Mouse (Mus musculus): ENCODE results near the gene Armc7. TPM values are rescaled to one million over a fixed set of nuclear protein-coding genes. Genes with fewer than 3 reads are reported as not detected.
"Not testable (repeated sequence)": the region's sequence is repeated elsewhere in the genome, so short reads cannot be mapped to it uniquely, and the experiment has no call there.

Armc7 gene
- polyA plus RNA-seq, 1 experiment from 2014 or later: 11.6 TPM

DNA sequence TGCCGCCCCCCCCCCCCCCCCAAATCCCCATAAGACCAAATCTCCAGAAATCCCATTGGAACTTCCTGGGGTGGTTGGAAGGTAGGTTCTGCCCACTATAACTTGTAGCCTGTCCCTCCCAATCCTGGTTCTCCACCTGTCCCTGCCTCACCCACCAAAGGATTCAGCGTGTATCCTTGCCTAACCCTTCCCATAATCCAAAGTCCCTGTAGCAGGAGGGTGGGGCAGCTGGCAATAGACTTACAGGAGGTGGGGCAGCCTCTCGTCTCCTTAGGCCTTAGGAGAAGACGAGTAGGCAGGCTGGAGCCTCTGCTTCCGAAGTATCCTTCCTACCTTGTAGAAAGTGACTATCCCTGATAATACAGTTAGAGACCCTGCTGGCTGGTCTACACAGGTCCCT, 19.3 kb upstream of the Armc7 start:
- ATAC-seq (ENCODE audit: insufficient number of reproducible peaks, insufficient read depth, low FRiP score, low TSS enrichment, low read depth): no peak
- H3K36me3 ChIP-seq: no peaks in the 10 kb centered on the region
- no peak overlapping the region for H3K4me3 ChIP-seq
- no peak overlapping the region for H3K27ac ChIP-seq
- H3K4me2 ChIP-seq: no peak overlapping the region
- H3K9ac ChIP-seq: no peak overlapping the region
- no peaks in the 10 kb centered on the region for H3K27me3 ChIP-seq
- H3K9me3 ChIP-seq: no peaks in the 10 kb centered on the region
- 92% methylated on average over 5 of the region's 5 CpGs for WGBS
- peaks cover 4% of the 10 kb centered on the region; the same call in 1 of the 2 replicates for H3K4me1 ChIP-seq

DNA sequence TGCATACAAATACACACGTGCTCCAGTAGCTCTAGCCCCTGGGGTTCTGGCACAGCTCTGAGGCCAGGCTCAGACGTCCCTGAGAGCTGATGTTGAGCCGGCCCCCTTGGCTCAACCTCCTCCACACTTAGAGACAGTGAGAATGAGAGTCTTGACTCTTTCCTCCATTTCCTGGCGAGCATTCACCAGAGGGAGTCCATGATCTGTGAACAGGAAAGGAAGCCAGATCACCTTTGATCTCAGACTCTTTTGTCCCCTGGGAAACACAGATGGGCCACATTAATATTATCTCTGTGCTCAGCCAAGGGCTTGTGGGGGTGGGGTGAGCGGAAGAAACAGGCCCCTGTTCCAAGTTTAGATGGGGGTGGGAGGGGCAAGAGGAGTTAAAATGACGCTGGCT, 18.1 kb upstream of the Armc7 start:
- H3K4me2 ChIP-seq: no peak overlapping the region
- no peak overlapping the region for H3K27ac ChIP-seq
- H3K4me1 ChIP-seq: peaks cover 4% of the 10 kb centered on the region; the same call in 1 of the 2 replicates
- H3K9me3 ChIP-seq: no peaks in the 10 kb centered on the region
- H3K27me3 ChIP-seq: no peaks in the 10 kb centered on the region
- ATAC-seq (ENCODE audit: insufficient number of reproducible peaks, insufficient read depth, low FRiP score, low TSS enrichment, low read depth): no peak
- H3K4me3 ChIP-seq: no peak overlapping the region
- no peaks in the 10 kb centered on the region for H3K36me3 ChIP-seq
- WGBS: 19% methylated on average over 6 of the region's 6 CpGs
- H3K9ac ChIP-seq: no peak overlapping the region

DNA sequence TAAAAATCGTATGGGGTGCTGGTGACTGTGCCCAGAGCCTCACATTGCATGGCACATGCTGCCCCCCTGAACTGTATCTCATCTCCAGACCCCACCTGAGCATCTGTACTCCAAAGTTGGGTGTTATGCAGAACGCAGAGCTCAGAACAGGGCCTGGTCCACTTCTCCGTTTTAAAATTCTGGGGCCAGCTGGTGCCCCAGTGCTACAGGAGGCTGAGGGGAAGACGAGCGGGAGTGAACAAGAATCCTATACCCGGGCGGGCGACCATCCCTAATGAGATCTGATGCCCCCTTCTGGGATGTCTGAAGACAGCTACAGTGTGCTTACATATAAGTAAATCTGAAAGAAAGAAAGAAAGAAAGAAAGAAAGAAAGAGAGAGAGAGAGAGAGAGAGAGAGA, 14.5 kb upstream of the Armc7 start:
- Histone ChIP-seq H3K4me2 (no peak overlapping the region), H3K4me3 (no peak overlapping the region), H3K27ac (no peak overlapping the region), H3K36me3 (no peaks in the 10 kb centered on the region), H3K27me3 (no peaks in the 10 kb centered on the region), H3K9ac (no peak overlapping the region), H3K4me1 (peaks cover 4% of the 10 kb centered on the region; the same call in 1 of the 2 replicates), H3K9me3 (no peaks in the 10 kb centered on the region)
- 16% methylated on average over 8 of the region's 8 CpGs for WGBS
- ATAC-seq (ENCODE audit: insufficient number of reproducible peaks, insufficient read depth, low FRiP score, low TSS enrichment, low read depth): no peak

DNA sequence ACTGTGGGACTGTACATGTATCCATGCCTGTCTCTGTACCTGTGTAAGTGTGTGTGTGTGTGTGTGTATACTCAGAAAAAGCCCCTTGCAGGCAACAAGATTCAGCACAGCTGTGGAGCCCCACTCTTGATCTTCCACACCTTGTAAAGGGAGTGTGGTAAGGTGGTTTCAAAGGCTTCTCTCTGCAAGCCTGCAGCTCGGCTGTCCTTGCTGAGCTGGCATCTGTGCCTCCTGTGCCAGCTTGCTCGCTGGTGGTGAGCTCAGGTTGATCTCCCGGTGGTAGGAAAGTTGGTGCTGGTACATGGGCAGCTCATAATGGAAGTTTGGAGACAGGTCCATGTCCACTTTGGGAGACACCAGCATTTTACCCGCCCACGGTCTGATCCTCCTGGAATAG, 13.6 kb upstream of the Armc7 start:
- no peaks in the 10 kb centered on the region for H3K36me3 ChIP-seq
- H3K4me3 ChIP-seq: no peak overlapping the region
- WGBS: 68% methylated on average over 5 of the region's 5 CpGs
- ATAC-seq (ENCODE audit: insufficient number of reproducible peaks, insufficient read depth, low FRiP score, low TSS enrichment, low read depth): no peak
- no peaks in the 10 kb centered on the region for H3K9me3 ChIP-seq
- no peaks in the 10 kb centered on the region for H3K27me3 ChIP-seq
- H3K9ac ChIP-seq: no peak overlapping the region
- H3K4me1 ChIP-seq: peaks cover 6% of the 10 kb centered on the region
- H3K27ac ChIP-seq: no peak overlapping the region
- H3K4me2 ChIP-seq: no peak overlapping the region

DNA sequence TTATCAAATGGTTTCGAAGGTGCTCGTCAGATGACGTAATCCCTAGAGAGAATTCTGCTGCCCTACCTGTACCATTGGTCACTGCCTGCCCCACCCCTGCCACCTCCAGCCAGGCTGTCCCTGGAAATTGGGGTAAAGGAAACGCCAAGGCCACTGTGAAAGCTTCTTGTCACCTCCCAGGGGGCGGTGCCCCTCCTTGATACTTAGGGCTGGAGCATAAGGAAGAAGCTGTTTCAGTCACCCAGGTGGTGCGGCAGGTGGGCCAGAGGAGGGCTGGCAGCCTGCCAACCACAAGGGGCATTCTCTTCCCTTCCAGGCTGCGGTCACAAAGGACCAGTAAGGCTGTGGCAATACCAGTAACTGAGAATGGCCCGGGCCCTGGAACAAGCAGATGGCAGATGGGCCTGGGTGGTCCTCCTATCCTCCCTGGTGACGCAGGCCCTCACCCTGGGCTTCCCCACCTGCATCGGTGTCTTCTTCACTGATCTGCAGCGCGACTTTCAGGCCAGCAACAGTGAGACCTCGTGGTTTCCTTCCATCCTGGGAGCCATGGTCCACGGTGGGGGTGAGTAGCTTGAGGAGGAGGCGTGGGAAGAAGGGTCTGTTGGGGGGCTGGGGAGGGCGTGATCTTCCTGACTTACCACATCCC, 13.1 kb upstream of the Armc7 start, which contains the start of gene Slc16a5:
Gene Slc16a5, plus strand, starts transcription at position 232 of the 649 bp plus-strand sequence.
- H3K9ac ChIP-seq: no peak within 1 kb of the TSS; the same call in 1 of the 2 replicates

DNA sequence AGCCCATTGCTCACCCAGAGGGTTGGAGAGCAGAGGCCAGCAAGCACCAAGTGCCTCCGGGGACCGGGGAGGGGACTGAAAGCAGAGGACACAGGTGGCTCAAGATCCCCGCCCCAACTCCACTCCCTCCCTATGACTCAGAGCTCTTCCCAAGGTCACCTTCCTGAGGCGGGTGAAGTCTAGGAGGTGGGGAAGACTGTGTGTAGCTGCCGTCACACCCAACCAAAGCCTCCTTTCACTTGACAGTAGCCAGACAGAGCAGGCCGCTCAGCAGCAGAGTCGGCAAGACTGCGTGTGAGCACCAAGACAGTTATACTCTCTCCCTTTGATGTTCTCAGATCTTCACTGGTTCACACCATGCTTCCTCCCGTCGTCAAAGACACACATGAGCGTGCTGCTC, 12.1 kb upstream of the Armc7 start:
- H3K27me3 ChIP-seq: no peaks in the 10 kb centered on the region
- H3K4me3 ChIP-seq: no peak overlapping the region
- H3K36me3 ChIP-seq: no peaks in the 10 kb centered on the region
- H3K4me2 ChIP-seq: no peak overlapping the region
- ATAC-seq (ENCODE audit: insufficient number of reproducible peaks, insufficient read depth, low FRiP score, low TSS enrichment, low read depth): no peak
- H3K9ac ChIP-seq: no peak overlapping the region
- H3K27ac ChIP-seq: no peak overlapping the region
- no peaks in the 10 kb centered on the region for H3K9me3 ChIP-seq
- 72% methylated on average over 11 of the region's 11 CpGs for WGBS
- peaks cover 9% of the 10 kb centered on the region for H3K4me1 ChIP-seq

More for the DNA sequence above, 13.1 kb upstream of the Armc7 start, which contains the start of gene Slc16a5:
- Histone ChIP-seq H3K4me3 (no peak within 1 kb of the TSS), H3K4me2 (no peak within 1 kb of the TSS), H3K36me3 (no peaks in the 10 kb centered on the region), H3K27me3 (no peaks in the 10 kb centered on the region), H3K4me1 (peaks cover 8% of the 10 kb centered on the region), H3K9me3 (no peaks in the 10 kb centered on the region), H3K27ac (no peak within 1 kb of the TSS)
- no peak for ATAC-seq (ENCODE audit: insufficient number of reproducible peaks, insufficient read depth, low FRiP score, low TSS enrichment, low read depth)
- 72% methylated on average over 16 of the region's 16 CpGs for WGBS

DNA sequence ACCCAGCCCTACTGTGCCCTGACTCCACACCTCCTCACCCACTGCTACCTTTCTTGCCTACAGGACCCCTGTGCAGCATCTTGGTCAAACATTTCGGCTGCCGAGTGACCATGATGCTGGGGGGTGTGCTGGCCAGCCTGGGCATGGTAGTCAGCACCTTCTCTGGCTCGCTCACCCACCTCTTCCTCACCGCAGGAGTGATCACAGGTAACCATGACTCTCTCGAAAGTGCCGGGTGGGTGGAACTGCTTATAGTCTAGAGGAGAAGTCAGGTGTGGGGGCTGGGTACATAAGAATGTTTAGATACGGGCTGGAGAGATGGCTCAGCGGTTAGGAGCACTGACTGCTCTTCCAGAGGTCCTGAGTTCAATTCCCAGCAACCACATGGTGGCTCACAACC, 10.6 kb upstream of the Armc7 start:
- Histone ChIP-seq H3K9ac (no peak overlapping the region), H3K36me3 (no peaks in the 10 kb centered on the region), H3K9me3 (no peaks in the 10 kb centered on the region), H3K4me2 (no peak overlapping the region), H3K4me3 (no peak overlapping the region), H3K4me1 (peaks cover 9% of the 10 kb centered on the region), H3K27ac (no peak overlapping the region), H3K27me3 (no peaks in the 10 kb centered on the region)
- no peak for ATAC-seq (ENCODE audit: insufficient number of reproducible peaks, insufficient read depth, low FRiP score, low TSS enrichment, low read depth)
- WGBS: 85% methylated on average over 8 of the region's 8 CpGs

DNA sequence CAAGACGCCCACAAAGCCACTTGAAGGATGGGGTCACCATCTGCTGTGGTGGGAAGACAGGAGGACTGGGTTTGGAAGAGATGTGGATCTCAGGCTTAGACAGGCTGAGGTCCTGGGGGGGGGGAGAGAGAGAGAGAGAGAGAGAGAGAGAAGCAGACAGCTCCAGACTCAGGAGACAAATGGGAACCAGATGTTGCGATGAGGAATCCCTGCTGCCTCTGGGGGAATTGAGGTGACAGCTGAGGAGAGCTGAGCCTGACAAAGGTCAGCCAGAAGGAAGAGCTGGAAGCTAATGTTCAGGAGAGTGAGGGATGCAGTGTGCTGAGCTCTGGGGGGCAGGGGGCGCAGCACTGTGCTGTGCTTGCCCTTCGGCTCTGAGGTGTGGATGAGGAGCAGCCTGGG, 8.2 kb upstream of the Armc7 start:
- no peaks in the 10 kb centered on the region for H3K9me3 ChIP-seq
- peak overlapping the region; percentile 39; the same call in 1 of the 2 replicates for H3K27ac ChIP-seq
- WGBS: 14% methylated on average over 4 of the region's 4 CpGs
- H3K27me3 ChIP-seq: no peaks in the 10 kb centered on the region
- no peak overlapping the region for H3K4me2 ChIP-seq
- H3K36me3 ChIP-seq: no peaks in the 10 kb centered on the region
- no peak overlapping the region for H3K4me3 ChIP-seq
- H3K4me1 ChIP-seq: peaks cover 9% of the 10 kb centered on the region
- peak overlapping the region; percentile 54; the same call in 1 of the 2 replicates for H3K9ac ChIP-seq
- ATAC-seq (ENCODE audit: insufficient number of reproducible peaks, insufficient read depth, low FRiP score, low TSS enrichment, low read depth): no peak

DNA sequence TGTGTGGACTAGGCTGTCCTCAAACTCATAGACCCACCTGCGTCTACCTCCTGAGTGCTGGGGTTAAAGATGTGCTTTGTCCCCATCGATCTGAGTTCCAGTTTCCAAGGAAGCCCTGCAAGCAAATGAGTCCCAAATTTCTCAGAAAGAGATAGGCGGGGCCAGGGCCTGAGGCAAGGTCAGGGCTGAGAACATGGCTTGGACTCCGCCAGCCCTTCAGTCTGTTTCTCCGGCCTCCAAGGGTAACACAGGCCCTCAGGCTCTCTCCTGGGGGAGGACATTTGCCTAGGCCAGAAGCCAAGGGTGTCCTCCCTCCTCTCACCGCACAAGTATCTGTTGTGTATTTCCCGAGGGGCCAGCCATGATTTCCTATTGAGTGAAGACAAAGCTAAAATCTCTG, 3.3 kb upstream of the Armc7 start:
- H3K9ac ChIP-seq: no peak overlapping the region
- H3K27ac ChIP-seq: no peak overlapping the region
- ATAC-seq (ENCODE audit: insufficient number of reproducible peaks, insufficient read depth, low FRiP score, low TSS enrichment, low read depth): no peak
- H3K4me1 ChIP-seq: peaks cover 32% of the 10 kb centered on the region
- H3K9me3 ChIP-seq: no peaks in the 10 kb centered on the region
- H3K36me3 ChIP-seq: no peaks in the 10 kb centered on the region
- 81% methylated on average over 7 of the region's 7 CpGs for WGBS
- no peak overlapping the region for H3K4me3 ChIP-seq
- no peak overlapping the region for H3K4me2 ChIP-seq
- no peaks in the 10 kb centered on the region for H3K27me3 ChIP-seq

DNA sequence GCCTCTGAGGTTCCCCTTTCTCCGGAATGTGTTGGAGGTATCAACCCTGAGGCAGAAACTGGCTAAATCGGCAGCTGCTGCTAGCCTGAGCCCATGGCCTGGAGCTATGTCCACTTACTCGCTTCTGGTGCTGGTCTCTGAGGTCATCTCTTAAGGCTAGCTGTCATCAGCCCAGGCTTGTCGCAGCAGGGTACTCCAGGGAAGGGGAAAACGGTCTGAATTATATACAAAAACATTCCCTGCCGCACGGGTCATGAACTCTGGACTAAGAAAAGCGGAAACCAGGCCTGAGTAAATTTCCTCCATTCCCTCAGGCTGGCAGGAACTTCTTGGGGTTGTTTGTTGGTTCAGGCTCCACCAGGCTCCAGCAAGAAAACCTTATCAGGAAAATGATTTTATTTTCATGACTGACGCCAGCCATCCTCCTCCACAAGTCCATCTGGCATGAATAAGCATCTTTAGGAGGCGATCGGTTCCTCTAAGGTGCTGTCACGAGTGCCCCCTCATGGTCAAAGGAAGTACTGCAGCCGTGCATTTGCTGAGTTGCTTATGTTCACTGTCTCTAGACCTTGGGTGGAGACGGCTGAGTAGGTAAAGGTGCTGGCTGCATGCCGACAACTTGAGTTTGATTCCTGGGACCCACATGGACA, 1.7 kb upstream of the Armc7 start:
- H3K9ac ChIP-seq: peak overlapping the region; percentile 22; the same call in 1 of the 2 replicates
- 9% methylated on average over 15 of the region's 15 CpGs for WGBS
- H3K4me1 ChIP-seq: peaks cover 32% of the 10 kb centered on the region

DNA sequence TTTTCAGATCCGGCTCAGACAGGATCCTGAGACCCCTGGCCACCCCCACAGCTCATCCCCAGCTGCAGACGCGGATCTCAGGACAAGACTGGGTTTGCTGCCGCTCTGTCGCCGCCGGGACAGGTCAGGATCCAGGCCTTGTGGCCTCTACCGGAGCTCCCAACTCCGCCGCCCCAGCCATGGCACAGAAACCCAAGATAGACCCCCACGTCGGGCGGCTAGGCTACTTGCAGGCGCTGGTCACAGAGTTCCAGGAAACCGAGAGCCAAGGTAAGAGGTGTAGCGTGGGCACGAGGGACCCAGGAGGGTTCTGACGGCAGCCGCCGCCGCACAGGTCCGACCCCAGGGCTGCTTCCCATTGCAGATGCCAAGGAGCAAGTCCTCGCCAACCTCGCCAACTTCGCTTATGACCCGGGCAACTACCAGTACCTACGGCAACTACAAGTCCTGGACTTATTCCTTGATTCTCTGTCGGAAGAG, 331 bp downstream of the Armc7 start:
- peak overlapping the region; percentile 83 for H3K9ac ChIP-seq
- H3K4me1 ChIP-seq: peaks cover 32% of the 10 kb centered on the region
- peak overlapping the region; percentile 79 for H3K4me3 ChIP-seq
- H3K9me3 ChIP-seq: no peaks in the 10 kb centered on the region
- peak overlapping the region; percentile 94 for H3K4me2 ChIP-seq
- H3K36me3 ChIP-seq: peaks cover 7% of the 10 kb centered on the region; the same call in 1 of the 2 replicates
- ATAC-seq (ENCODE audit: insufficient number of reproducible peaks, insufficient read depth, low FRiP score, low TSS enrichment, low read depth): no peak; the same call in 1 of the 2 replicates
- H3K27me3 ChIP-seq: no peaks in the 10 kb centered on the region
- 4% methylated on average over 28 of the region's 28 CpGs for WGBS
- H3K27ac ChIP-seq: peak overlapping the region; percentile 64

More for the DNA sequence above, 1.7 kb upstream of the Armc7 start:
- H3K4me3 ChIP-seq: 0 out of 2 replicates have a peak overlapping the region, but pooled peaks have one; percentile 6
- peak overlapping the region; percentile 79 for H3K27ac ChIP-seq
- no peaks in the 10 kb centered on the region for H3K27me3 ChIP-seq
- peak overlapping the region; percentile 38 for H3K4me2 ChIP-seq
- no peak for ATAC-seq (ENCODE audit: insufficient number of reproducible peaks, insufficient read depth, low FRiP score, low TSS enrichment, low read depth)
- no peaks in the 10 kb centered on the region for H3K36me3 ChIP-seq
- no peaks in the 10 kb centered on the region for H3K9me3 ChIP-seq

DNA sequence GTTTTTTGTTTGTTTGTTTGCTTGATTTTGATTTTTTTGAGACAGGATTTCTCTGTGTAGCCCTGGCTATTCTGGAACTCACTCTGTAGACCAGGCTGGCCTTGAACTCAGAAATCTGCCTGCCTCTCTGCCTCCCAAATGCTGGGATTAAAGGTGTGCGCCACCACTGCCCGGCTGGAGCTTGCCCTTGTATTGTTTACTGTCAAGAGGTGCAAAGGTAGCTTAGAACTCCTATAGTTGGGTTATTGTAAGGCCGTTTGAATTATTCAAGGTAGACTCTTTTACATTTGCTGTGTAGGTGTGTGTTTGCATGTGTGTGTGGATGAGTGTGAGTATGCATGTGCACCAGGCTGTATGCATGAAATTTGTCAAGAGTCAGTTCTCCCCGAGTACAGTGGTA, 1.2 kb downstream of the Armc7 start:
- H3K27ac ChIP-seq; ATAC-seq (ENCODE audit: insufficient number of reproducible peaks, insufficient read depth, low FRiP score, low TSS enrichment, low read depth); H3K36me3 ChIP-seq; H3K27me3 ChIP-seq; H3K9me3 ChIP-seq: not testable (repeated sequence)
- H3K4me1 ChIP-seq: peaks cover 32% of the 10 kb centered on the region
- peak overlapping the region; percentile 83 for H3K9ac ChIP-seq
- H3K4me3 ChIP-seq: peak overlapping the region; percentile 79
- WGBS: 81% methylated on average over 4 of the region's 4 CpGs
- H3K4me2 ChIP-seq: peak overlapping the region; percentile 94

All from embryonic facial prominence, embryonic 13.5 days (tissue).